Comparison of ENCODE assay signal across 26 mouse cellular contexts in genomic region chr11:117843434-117843833, GRCm38 (mm10). TPM values are rescaled to one million over a fixed set of nuclear protein-coding genes. Genes with fewer than 3 reads are reported as not detected.
"Had no signal": no experiment of that assay in that cellular context is flagged by ENCODE, and none has a peak within 500 bp of the region (broad histone marks: within the 10 kb centered on the region; RNA-seq: fewer than 3 reads in every experiment).

No protein-coding gene starts in this region.

- H3K4me2 ChIP-seq: limb, embryonic 15.5 days; lung, embryonic 14.5 days; midbrain, embryonic 12.5 days; midbrain, embryonic 15.5 days; neural tube, embryonic 13.5 days; stomach, embryonic 15.5 days had no signal

- DNase-seq: kidney, postnatal 25 days; layer of hippocampus, adult 9-11 months; lung, embryonic 14.5 days; retina, postnatal 1 day; right cerebral cortex, postnatal 25 days; spleen, adult 18-20 months; thymus, adult 18-20 months; thymus, postnatal 36 days had no signal

- H3K9ac ChIP-seq: limb, embryonic 15.5 days; liver, embryonic 14.5 days; lung, embryonic 14.5 days; midbrain, embryonic 12.5 days; midbrain, embryonic 15.5 days; neural tube, embryonic 13.5 days; stomach, embryonic 15.5 days had no signal

- ATAC-seq: intestine, postnatal 0 days; lung, postnatal 0 days; midbrain, embryonic 15.5 days had no signal

- H3K27ac ChIP-seq: kidney, postnatal 0 days; layer of hippocampus, adult 2 months; limb, embryonic 15.5 days; liver, embryonic 14.5 days; macrophage; midbrain, embryonic 12.5 days; midbrain, embryonic 15.5 days; neural tube, embryonic 13.5 days; stomach, embryonic 15.5 days had no signal

- H3K4me3 ChIP-seq: layer of hippocampus, adult 2 months; limb, embryonic 15.5 days; midbrain, embryonic 12.5 days; midbrain, embryonic 15.5 days; neural tube, embryonic 13.5 days; stomach, embryonic 15.5 days had no signal

- H3K36me3 ChIP-seq: limb, embryonic 15.5 days; midbrain, embryonic 12.5 days; midbrain, embryonic 15.5 days; neural tube, embryonic 13.5 days; stomach, embryonic 15.5 days had no signal

- H3K27me3 ChIP-seq: limb, embryonic 15.5 days; midbrain, embryonic 12.5 days; midbrain, embryonic 15.5 days; neural tube, embryonic 13.5 days; stomach, embryonic 15.5 days had no signal

- H3K9me3 ChIP-seq: limb, embryonic 15.5 days; midbrain, embryonic 12.5 days; midbrain, embryonic 15.5 days; neural tube, embryonic 13.5 days; stomach, embryonic 15.5 days had no signal

RNA-seq across cellular contexts. Expression of gene Tmem235, which starts 17.1 kb away (rescaled TPM):
- total RNA-seq: layer of hippocampus, adult 2 months; layer of hippocampus, postnatal 25 days; left cerebral cortex, adult 18-20 months; megakaryocyte, adult 5-6 weeks; neutrophil, adult 5-6 weeks had no signal
- polyA plus RNA-seq: intestine, postnatal 0 days; kidney, embryonic 14.5 days; kidney, postnatal 0 days; limb, embryonic 11.5 days; limb, embryonic 15.5 days; liver, embryonic 14.5 days; lung, embryonic 14.5 days; lung, postnatal 0 days; macrophage; midbrain, embryonic 12.5 days; midbrain, embryonic 15.5 days; neural tube, embryonic 13.5 days; stomach, embryonic 15.5 days; urinary bladder, adult 2 months had no signal
